Mouse (Mus musculus): ENCODE results near the gene Gcnt7. TPM values are rescaled to one million over a fixed set of nuclear protein-coding genes. Genes with fewer than 3 reads are reported as not detected.

Gcnt7 gene
- polyA plus RNA-seq, 1 experiment from 2014 or later, result 2.2 TPM

DNA sequence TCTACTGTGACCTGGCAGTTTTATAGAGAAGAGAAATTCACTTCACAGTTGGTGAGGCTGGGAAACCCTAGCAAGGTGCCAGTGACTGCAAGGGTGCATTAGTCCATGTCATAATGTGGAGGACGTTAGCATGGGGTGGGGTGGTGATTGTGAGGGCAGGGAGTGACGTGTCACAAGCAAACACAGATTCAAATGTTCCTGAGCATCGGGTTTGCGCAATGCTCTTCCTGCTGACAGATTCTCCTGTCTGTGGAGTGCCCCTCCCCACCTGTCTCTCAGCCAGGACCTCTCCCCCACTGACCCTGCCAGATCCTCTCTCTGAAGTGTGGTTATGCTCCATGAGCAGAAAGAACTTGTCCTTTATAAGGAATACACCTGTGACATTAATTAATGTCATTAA, 10.1 kb downstream of the Gcnt7 start:
- H3K36me3 ChIP-seq, result peaks cover 88% of the 10 kb centered on the region

GRCm38 (mm10) chr2:172447317-172447716, 11.1 kb downstream of the Gcnt7 start:
- no peak for DNase-seq (ENCODE audit: low spot score)
- Histone ChIP-seq H3K27me3 (ENCODE audit: low read depth, poor library complexity, severe bottlenecking) (no peaks in the 10 kb centered on the region), H3K4me1 (no peaks in the 10 kb centered on the region), H3K4me3 (no peak overlapping the region), H3K36me3 (peaks cover 78% of the 10 kb centered on the region), H3K9me3 (replicated peaks) (no peaks in the 10 kb centered on the region), H3K27ac (no peak overlapping the region)
- 93% methylated on average over 6 of the region's 6 CpGs for WGBS

More for the DNA sequence above, 10.1 kb downstream of the Gcnt7 start:
- Histone ChIP-seq H3K9me3 (replicated peaks) (no peaks in the 10 kb centered on the region), H3K4me1 (no peaks in the 10 kb centered on the region), H3K27me3 (ENCODE audit: low read depth, poor library complexity, severe bottlenecking) (no peaks in the 10 kb centered on the region), H3K27ac (no peak overlapping the region), H3K4me3 (no peak overlapping the region)
- 94% methylated on average over 4 of the region's 4 CpGs for WGBS
- no peak for DNase-seq (ENCODE audit: low spot score)

GRCm38 (mm10) chr2:172445617-172446016, 12.8 kb downstream of the Gcnt7 start:
- Histone ChIP-seq H3K4me1 (peaks cover 12% of the 10 kb centered on the region), H3K27ac (no peak overlapping the region), H3K36me3 (peaks cover 62% of the 10 kb centered on the region), H3K4me3 (no peak overlapping the region), H3K27me3 (ENCODE audit: low read depth, poor library complexity, severe bottlenecking) (no peaks in the 10 kb centered on the region), H3K9me3 (replicated peaks) (no peaks in the 10 kb centered on the region)
- no peak for DNase-seq (ENCODE audit: low spot score)
- 93% methylated on average over 4 of the region's 4 CpGs for WGBS

DNA sequence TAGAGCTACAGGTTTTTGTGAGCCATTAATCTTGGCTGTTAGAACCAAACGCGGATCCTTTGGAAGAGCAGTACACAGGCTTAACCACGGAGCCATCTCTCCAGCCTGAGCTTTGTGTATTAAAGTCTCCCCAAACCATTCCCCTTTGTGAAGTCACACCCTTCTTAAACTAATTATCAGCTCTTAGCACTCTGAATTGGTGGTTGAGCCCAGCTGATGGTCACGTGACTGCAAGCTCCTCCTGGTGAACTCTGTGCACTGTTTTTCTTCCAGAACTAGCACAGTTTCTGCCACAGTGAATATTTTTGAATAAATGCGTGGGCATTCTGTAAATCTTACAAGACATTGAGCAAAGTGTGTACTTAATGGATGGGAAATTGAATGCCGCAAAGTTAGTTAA, 17.2 kb downstream of the Gcnt7 start:
- Histone ChIP-seq H3K27ac (peak overlapping the region; percentile 79; the same call in 1 of the 2 replicates), H3K36me3 (peaks cover 18% of the 10 kb centered on the region), H3K9me3 (replicated peaks) (no peaks in the 10 kb centered on the region), H3K4me3 (peak overlapping the region; percentile 83), H3K4me1 (peaks cover 19% of the 10 kb centered on the region), H3K27me3 (ENCODE audit: low read depth, poor library complexity, severe bottlenecking) (no peaks in the 10 kb centered on the region)
- 32% methylated on average over 6 of the region's 6 CpGs for WGBS
- DNase-seq (ENCODE audit: low spot score), result no peak

GRCm38 (mm10) chr2:172440640-172441005, 17.8 kb downstream of the Gcnt7 start:
- H3K27ac ChIP-seq, result peak overlapping the region; percentile 79
- no peak for DNase-seq (ENCODE audit: low spot score)
- 1% methylated on average over 21 of the region's 21 CpGs for WGBS

DNA sequence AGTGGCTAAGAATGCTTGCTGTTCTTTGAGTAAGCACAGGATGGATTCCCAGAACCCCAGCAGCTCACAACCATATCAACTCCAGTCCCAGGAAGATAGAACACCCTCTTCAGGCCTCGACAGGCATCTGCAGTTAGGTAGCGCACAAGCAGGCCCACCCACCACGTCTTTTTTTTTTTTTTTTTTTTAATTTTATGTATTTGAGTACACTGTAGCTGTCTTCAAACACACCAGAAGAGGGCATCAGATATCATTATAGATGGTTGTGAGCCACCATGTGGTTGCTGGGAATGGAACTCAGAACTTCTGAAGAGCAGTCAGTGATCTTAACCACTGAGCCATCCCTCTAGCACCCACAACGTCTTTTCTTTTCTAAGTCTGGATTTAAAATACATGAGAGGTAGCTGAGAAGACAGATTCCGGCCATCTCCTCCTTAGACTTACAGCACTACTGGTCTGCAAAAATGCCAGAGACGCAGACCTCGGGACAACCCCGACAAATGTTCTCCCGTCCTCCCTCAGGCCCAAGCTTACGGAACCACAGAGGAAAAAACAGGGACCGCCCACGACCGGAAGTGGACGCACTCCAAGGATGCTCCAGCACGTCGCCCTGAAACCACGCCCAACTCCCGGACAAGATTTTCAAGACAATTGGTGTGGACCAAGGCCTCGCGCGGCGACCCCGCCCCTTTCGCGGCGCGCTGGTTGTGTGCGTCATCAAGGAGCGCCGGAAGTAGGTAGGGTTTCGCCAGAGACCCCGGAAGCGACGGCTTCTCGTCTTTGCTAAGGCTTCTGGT, 18.4 kb downstream of the Gcnt7 start, which contains the start of gene Rtf2:
Gene Rtf2, plus strand, starts transcription at position 714 of the 797 bp plus-strand sequence.
- Histone ChIP-seq H3K27me3 (ENCODE audit: low read depth, poor library complexity, severe bottlenecking) (no peaks in the 10 kb centered on the region), H3K4me1 (peaks cover 19% of the 10 kb centered on the region), H3K27ac (peak within 1 kb of the TSS; percentile 79), H3K9me3 (replicated peaks) (no peaks in the 10 kb centered on the region), H3K36me3 (peaks cover 6% of the 10 kb centered on the region), H3K4me3 (peak within 1 kb of the TSS; percentile 83)
- WGBS, result 2% methylated on average over 35 of the region's 35 CpGs
- DNase-seq (ENCODE audit: low spot score), result peak; percentile 100

More at GRCm38 (mm10) chr2:172440640-172441005, 17.8 kb downstream of the Gcnt7 start:
- Histone ChIP-seq H3K4me1 (peaks cover 19% of the 10 kb centered on the region), H3K27me3 (ENCODE audit: low read depth, poor library complexity, severe bottlenecking) (no peaks in the 10 kb centered on the region), H3K9me3 (replicated peaks) (no peaks in the 10 kb centered on the region), H3K4me3 (peak overlapping the region; percentile 83), H3K36me3 (peaks cover 12% of the 10 kb centered on the region)

DNA sequence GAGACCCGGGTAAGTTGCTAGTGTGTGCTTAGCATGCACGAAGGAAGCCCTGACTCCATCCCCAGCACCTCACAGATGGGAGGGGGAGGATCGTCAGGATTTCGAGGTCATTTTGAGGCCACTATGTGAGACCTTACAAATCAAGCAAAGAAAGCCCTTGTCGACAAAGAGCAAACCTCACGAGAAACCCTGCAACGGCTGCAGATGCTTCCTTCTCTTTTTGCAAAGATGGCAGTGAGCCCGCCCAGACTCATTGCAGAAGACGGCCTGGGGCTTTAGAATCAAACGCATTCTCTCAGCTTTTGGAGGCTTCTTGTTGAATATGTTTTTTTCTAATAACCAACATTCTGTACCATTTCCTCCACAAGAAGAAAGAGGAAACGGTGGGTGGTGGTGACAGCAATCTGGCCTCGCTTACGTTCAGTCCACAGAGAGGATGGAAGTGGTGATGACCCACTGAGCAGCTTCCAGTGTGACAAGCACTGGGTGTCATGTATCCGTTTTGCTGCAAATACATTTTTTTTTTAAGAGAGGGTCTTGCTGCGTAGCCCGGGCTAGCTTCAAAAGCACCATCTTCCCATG, 20.9 kb downstream of the Gcnt7 start:
- no peaks in the 10 kb centered on the region for H3K36me3 ChIP-seq

GRCm38 (mm10) chr2:172433746-172434145, 24.6 kb downstream of the Gcnt7 start:
- Histone ChIP-seq H3K36me3 (no peaks in the 10 kb centered on the region), H3K27me3 (ENCODE audit: low read depth, poor library complexity, severe bottlenecking) (no peaks in the 10 kb centered on the region), H3K4me1 (no peaks in the 10 kb centered on the region), H3K9me3 (replicated peaks) (no peaks in the 10 kb centered on the region), H3K4me3 (no peak overlapping the region), H3K27ac (no peak overlapping the region)
- DNase-seq (ENCODE audit: low spot score), result no peak
- 52% methylated on average over 5 of the region's 5 CpGs for WGBS

More for the DNA sequence above, 20.9 kb downstream of the Gcnt7 start:
- H3K27ac ChIP-seq, result no peak overlapping the region
- WGBS, result 74% methylated on average over 16 of the region's 16 CpGs
- H3K4me1 ChIP-seq, result peaks cover 19% of the 10 kb centered on the region
- no peaks in the 10 kb centered on the region for H3K9me3 ChIP-seq (replicated peaks)
- no peak for DNase-seq (ENCODE audit: low spot score)
- no peak overlapping the region for H3K4me3 ChIP-seq
- H3K27me3 ChIP-seq (ENCODE audit: low read depth, poor library complexity, severe bottlenecking), result no peaks in the 10 kb centered on the region

- H3K27ac ChIP-seq, result no peak overlapping the region
- no peak overlapping the region for H3K4me3 ChIP-seq
- no peaks in the 10 kb centered on the region for H3K27me3 ChIP-seq (ENCODE audit: low read depth, poor library complexity, severe bottlenecking)
- no peaks in the 10 kb centered on the region for H3K36me3 ChIP-seq
- WGBS, result 85% methylated on average over 1 of the region's 1 CpGs
- H3K9me3 ChIP-seq (replicated peaks), result no peaks in the 10 kb centered on the region
- H3K4me1 ChIP-seq, result no peaks in the 10 kb centered on the region
- no peak for DNase-seq (ENCODE audit: low spot score)
These were observed 27.8 kb downstream of the Gcnt7 start for GRCm38 (mm10) chr2:172430609-172431008.

GRCm38 (mm10) chr2:172418208-172418607, 40.2 kb downstream of the Gcnt7 start:
- 92% methylated on average over 5 of the region's 5 CpGs for WGBS
- H3K4me3 ChIP-seq, result no peak overlapping the region
- no peaks in the 10 kb centered on the region for H3K9me3 ChIP-seq (replicated peaks)
- H3K36me3 ChIP-seq, result no peaks in the 10 kb centered on the region
- H3K27me3 ChIP-seq (ENCODE audit: low read depth, poor library complexity, severe bottlenecking), result 0 out of 2 replicates have a peak, but pooled peaks cover 4% of the 10 kb centered on the region
- no peak overlapping the region for H3K27ac ChIP-seq
- 0 out of 2 replicates have a peak, but pooled peaks cover 8% of the 10 kb centered on the region for H3K4me1 ChIP-seq
- DNase-seq (ENCODE audit: low spot score), result no peak

- Histone ChIP-seq H3K4me3 (no peak overlapping the region), H3K4me1 (peaks cover 16% of the 10 kb centered on the region), H3K36me3 (no peaks in the 10 kb centered on the region), H3K27me3 (ENCODE audit: low read depth, poor library complexity, severe bottlenecking) (0 out of 2 replicates have a peak, but pooled peaks cover 4% of the 10 kb centered on the region), H3K9me3 (replicated peaks) (no peaks in the 10 kb centered on the region), H3K27ac (no peak overlapping the region)
- WGBS, result 88% methylated on average over 5 of the region's 5 CpGs
- no peak for DNase-seq (ENCODE audit: low spot score)
These were observed 41.5 kb downstream of the Gcnt7 start for GRCm38 (mm10) chr2:172416876-172417275.

DNA sequence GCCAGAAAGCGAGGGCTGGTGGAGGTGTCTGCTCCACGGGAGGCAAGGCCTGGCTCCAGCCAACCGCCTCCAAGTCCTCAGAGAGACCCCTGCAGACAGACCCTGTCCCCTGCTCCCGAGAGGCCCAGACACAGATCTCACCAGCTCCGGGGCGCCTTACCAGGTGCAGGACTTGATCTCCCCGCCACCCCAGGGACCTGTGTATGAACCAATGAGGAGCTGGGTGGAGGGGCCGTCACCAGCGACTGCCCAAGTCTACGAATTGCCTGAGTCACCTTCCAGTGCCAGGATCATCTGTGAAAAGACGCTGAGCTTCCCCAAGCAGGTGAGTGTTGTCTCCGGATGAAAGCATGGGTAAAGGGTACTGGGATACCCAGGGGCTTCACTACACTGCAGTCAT, 42.2 kb downstream of the Gcnt7 start:
- H3K27ac ChIP-seq, result no peak overlapping the region
- DNase-seq (ENCODE audit: low spot score), result no peak
- no peak overlapping the region for H3K4me3 ChIP-seq
- 55% methylated on average over 12 of the region's 12 CpGs for WGBS
- H3K36me3 ChIP-seq, result no peaks in the 10 kb centered on the region
- H3K9me3 ChIP-seq (replicated peaks), result no peaks in the 10 kb centered on the region
- 0 out of 2 replicates have a peak, but pooled peaks cover 4% of the 10 kb centered on the region for H3K27me3 ChIP-seq (ENCODE audit: low read depth, poor library complexity, severe bottlenecking)
- peaks cover 16% of the 10 kb centered on the region for H3K4me1 ChIP-seq

GRCm38 (mm10) chr2:172413894-172414293, 44.5 kb downstream of the Gcnt7 start:
- Histone ChIP-seq H3K27ac (no peak overlapping the region), H3K27me3 (ENCODE audit: low read depth, poor library complexity, severe bottlenecking) (0 out of 2 replicates have a peak, but pooled peaks cover 4% of the 10 kb centered on the region), H3K4me3 (no peak overlapping the region), H3K36me3 (no peaks in the 10 kb centered on the region), H3K4me1 (peaks cover 18% of the 10 kb centered on the region), H3K9me3 (replicated peaks) (no peaks in the 10 kb centered on the region)
- DNase-seq (ENCODE audit: low spot score), result no peak
- 47% methylated on average over 5 of the region's 5 CpGs for WGBS

Measured in limb, embryonic 10.5 days (tissue).